Mouse (Mus musculus): ENCODE results near the gene Ccdc175. TPM values are rescaled to one million over a fixed set of nuclear protein-coding genes. Genes with fewer than 3 reads are reported as not detected.

The Ccdc175 gene
- polyA plus RNA-seq, 1 experiment from 2014 or later, result not detected

DNA sequence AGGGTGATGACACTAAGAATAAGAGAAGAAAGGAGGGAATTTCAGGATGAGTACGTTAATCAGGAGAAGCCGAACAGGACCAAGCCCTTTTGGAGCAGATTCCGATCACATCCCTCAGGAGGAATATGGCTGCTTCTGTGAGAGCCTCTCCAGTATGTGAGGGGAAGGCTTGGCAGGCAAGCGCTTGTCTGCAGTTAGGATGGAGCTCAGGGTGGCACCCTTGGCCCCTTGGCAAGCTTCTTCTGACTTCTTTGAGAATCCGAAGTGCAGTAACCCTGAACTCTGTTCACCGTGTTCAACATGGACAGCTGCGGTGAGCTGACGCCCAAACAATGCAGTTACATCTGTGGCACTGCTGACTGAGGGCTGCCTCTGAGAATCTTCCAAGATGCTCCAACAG, 87.9 kb downstream of the Ccdc175 start:
- no peaks in the 10 kb centered on the region for H3K27me3 ChIP-seq
- H3K36me3 ChIP-seq, result peaks cover 77% of the 10 kb centered on the region
- H3K4me3 ChIP-seq (replicated peaks), result no peak overlapping the region
- H3K9me3 ChIP-seq, result no peaks in the 10 kb centered on the region
- no peaks in the 10 kb centered on the region for H3K4me1 ChIP-seq (replicated peaks)
- no peak overlapping the region for H3K4me2 ChIP-seq
- ATAC-seq (ENCODE audit: insufficient number of reproducible peaks, insufficient read depth, low FRiP score, low TSS enrichment, low read depth), result no peak
- no peak overlapping the region for H3K9ac ChIP-seq (replicated peaks)
- 99% methylated on average over 8 of the region's 8 CpGs for WGBS
- H3K27ac ChIP-seq, result no peak overlapping the region

GRCm38 (mm10) chr12:72089802-72090201, 95.0 kb downstream of the Ccdc175 start:
- Histone ChIP-seq H3K4me3 (replicated peaks) (no peak overlapping the region), H3K9me3 (no peaks in the 10 kb centered on the region), H3K9ac (replicated peaks) (no peak overlapping the region), H3K27ac (no peak overlapping the region), H3K27me3 (no peaks in the 10 kb centered on the region), H3K4me1 (replicated peaks) (peaks cover 7% of the 10 kb centered on the region; the same call in 1 of the 2 replicates), H3K4me2 (no peak overlapping the region), H3K36me3 (peaks cover 48% of the 10 kb centered on the region)
- ATAC-seq (ENCODE audit: insufficient number of reproducible peaks, insufficient read depth, low FRiP score, low TSS enrichment, low read depth), result no peak
- 89% methylated on average over 4 of the region's 4 CpGs for WGBS

- Histone ChIP-seq H3K4me2 (peak overlapping the region; percentile 66), H3K36me3 (peaks cover 14% of the 10 kb centered on the region; the same call in 1 of the 2 replicates), H3K4me1 (replicated peaks) (peaks cover 22% of the 10 kb centered on the region), H3K27me3 (no peaks in the 10 kb centered on the region), H3K4me3 (replicated peaks) (peak overlapping the region; percentile 61), H3K27ac (peak overlapping the region; percentile 95), H3K9me3 (no peaks in the 10 kb centered on the region), H3K9ac (replicated peaks) (peak overlapping the region; percentile 72)
- no peak for ATAC-seq (ENCODE audit: insufficient number of reproducible peaks, insufficient read depth, low FRiP score, low TSS enrichment, low read depth)
- whole genome bisulfite sequencing, result 2% methylated on average over 18 of the region's 18 CpGs
Measured at GRCm38 (mm10) chr12:72086166-72086825, 98.5 kb downstream of the Ccdc175 start.

GRCm38 (mm10) chr12:72085329-72086165, 99.3 kb downstream of the Ccdc175 start, which contains the start of the genes L3hypdh and Jkamp:
L3hypdh (minus strand) TSS chr12:72085439.
Jkamp (plus strand) TSS chr12:72085589.
- peak within 1 kb of the TSS; percentile 81 for H3K9ac ChIP-seq (replicated peaks)
- H3K27ac ChIP-seq, result peak within 1 kb of the TSS; percentile 95
- 1% methylated on average over 60 of the region's 60 CpGs for WGBS
- peak within 1 kb of the TSS; percentile 61 for H3K4me3 ChIP-seq (replicated peaks)
- peak; percentile 95 for ATAC-seq (ENCODE audit: insufficient number of reproducible peaks, insufficient read depth, low FRiP score, low TSS enrichment, low read depth)
- H3K9me3 ChIP-seq, result no peaks in the 10 kb centered on the region
- peaks cover 22% of the 10 kb centered on the region for H3K4me1 ChIP-seq (replicated peaks)
- H3K27me3 ChIP-seq, result no peaks in the 10 kb centered on the region
- peaks cover 7% of the 10 kb centered on the region; the same call in 1 of the 2 replicates for H3K36me3 ChIP-seq
- H3K4me2 ChIP-seq, result peak within 1 kb of the TSS; percentile 86

DNA sequence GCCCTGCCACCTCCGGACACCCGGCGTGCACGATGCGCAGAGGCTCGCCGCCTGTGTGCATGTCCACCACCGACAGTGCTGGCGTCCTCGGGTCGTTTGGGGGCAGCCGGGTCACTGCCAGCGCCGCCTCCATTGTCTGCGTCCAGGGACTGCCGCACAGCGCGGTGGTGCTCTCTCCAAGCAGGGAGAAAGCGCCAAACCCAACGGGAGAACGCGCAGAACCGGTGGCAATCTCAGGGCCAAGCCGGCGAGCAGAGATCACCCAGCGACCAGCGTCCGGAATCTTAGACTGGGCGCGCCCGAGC, 99.9 kb downstream of the Ccdc175 start:
- H3K27me3 ChIP-seq, result no peaks in the 10 kb centered on the region
- H3K4me1 ChIP-seq (replicated peaks), result peaks cover 22% of the 10 kb centered on the region
- peak overlapping the region; percentile 80 for H3K27ac ChIP-seq
- peak; percentile 44 for ATAC-seq (ENCODE audit: insufficient number of reproducible peaks, insufficient read depth, low FRiP score, low TSS enrichment, low read depth)
- peaks cover 2% of the 10 kb centered on the region; the same call in 1 of the 2 replicates for H3K36me3 ChIP-seq
- no peaks in the 10 kb centered on the region for H3K9me3 ChIP-seq
- peak overlapping the region; percentile 61 for H3K4me3 ChIP-seq (replicated peaks)
- under 1% methylated on average over 31 of the region's 31 CpGs for WGBS
- H3K9ac ChIP-seq (replicated peaks), result peak overlapping the region; percentile 81
- H3K4me2 ChIP-seq, result peak overlapping the region; percentile 86

DNA sequence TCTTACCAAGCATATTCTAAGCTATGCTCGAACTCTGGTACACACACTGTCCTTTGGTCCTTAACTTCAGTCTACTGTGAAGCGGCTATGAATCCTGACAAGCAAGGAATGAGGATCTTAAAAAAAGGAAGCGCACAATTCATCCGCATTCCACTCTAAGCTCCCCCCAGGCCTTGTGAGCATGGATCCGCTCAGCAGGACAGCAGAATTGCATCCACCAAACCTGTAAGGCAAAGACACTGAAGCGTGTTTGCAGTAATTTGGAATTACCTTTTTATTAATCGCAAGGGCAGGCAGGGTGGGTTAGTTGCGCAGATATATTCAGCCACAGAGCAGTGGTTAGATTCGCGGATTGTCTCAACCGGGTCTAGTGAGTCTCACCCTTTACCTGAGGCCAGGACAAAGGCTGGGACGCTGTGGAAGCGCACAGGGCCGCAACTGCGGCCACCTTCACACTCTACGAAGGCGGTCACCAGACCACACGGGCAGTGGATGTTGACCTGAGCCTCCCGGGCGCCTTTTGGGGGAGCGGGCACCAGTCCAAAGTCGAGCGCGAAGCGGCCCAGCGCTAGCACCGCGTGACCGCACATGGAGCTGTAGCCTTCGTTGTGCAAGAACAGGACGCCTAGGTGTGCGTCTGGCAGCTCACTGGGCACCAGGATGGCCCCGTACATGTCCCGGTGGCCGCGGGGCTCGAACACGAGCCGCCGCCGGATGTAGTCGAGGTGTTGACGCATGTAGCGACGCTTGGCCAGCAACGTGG, 100.4 kb downstream of the Ccdc175 start:
- Histone ChIP-seq H3K27me3 (no peaks in the 10 kb centered on the region), H3K4me3 (replicated peaks) (peak overlapping the region; percentile 61), H3K4me1 (replicated peaks) (peaks cover 22% of the 10 kb centered on the region), H3K9me3 (no peaks in the 10 kb centered on the region), H3K27ac (peak overlapping the region; percentile 80), H3K9ac (replicated peaks) (peak overlapping the region; percentile 81), H3K36me3 (no peaks in the 10 kb centered on the region), H3K4me2 (peak overlapping the region; percentile 86)
- peak; percentile 5 for ATAC-seq (ENCODE audit: insufficient number of reproducible peaks, insufficient read depth, low FRiP score, low TSS enrichment, low read depth)
- 4% methylated on average over 46 of the region's 46 CpGs for WGBS

DNA sequence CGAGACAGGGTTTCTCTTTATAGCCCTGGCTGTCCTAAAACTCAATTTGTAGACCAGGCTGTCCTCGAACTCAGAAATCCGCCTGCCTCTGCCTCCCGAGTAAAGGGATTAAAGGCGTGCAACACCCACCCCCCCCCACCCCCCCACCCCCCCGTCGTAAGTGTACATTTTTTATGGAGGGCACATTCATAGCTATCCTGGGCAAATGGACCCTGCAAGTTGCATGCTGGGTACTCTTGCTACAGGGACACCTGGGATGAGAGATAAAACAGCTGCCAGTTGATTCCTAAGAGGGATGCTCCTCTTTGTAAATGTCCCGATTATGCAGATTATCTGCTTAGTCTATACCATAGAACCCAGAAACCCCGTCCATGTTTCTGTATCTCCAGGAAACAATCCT, 101.6 kb downstream of the Ccdc175 start:
- H3K36me3 ChIP-seq, result no peaks in the 10 kb centered on the region
- WGBS, result 76% methylated on average over 9 of the region's 9 CpGs
- H3K4me3 ChIP-seq (replicated peaks), result no peak overlapping the region
- H3K4me2 ChIP-seq, result no peak overlapping the region
- no peak overlapping the region for H3K9ac ChIP-seq (replicated peaks)
- ATAC-seq (ENCODE audit: insufficient number of reproducible peaks, insufficient read depth, low FRiP score, low TSS enrichment, low read depth), result no peak
- H3K9me3 ChIP-seq, result no peaks in the 10 kb centered on the region
- H3K4me1 ChIP-seq (replicated peaks), result peaks cover 22% of the 10 kb centered on the region
- H3K27ac ChIP-seq, result no peak overlapping the region
- H3K27me3 ChIP-seq, result no peaks in the 10 kb centered on the region

GRCm38 (mm10) chr12:72082370-72082769, 102.5 kb downstream of the Ccdc175 start:
- 21% methylated on average over 18 of the region's 18 CpGs for WGBS

DNA sequence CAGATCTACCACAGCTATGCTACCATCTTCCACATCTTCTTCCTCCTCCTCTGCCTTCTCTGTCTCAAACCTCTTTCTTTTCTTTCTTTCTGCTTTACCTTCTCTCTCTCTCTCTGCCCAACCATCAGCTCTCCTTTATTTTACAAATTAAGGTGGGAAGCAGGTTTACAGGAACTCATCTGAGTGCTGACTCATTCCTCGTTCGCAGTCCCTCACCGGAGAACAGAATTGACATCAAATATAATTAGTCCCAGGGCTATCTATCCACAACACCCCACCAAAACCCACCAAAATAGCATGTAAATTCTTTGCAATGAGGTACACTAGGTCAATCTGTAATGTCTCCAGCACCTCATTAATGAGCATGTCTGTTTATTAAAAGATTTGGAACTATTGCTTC, 102.9 kb downstream of the Ccdc175 start:
- Histone ChIP-seq H3K36me3 (no peaks in the 10 kb centered on the region), H3K9me3 (no peaks in the 10 kb centered on the region), H3K9ac (replicated peaks) (no peak overlapping the region), H3K27me3 (no peaks in the 10 kb centered on the region), H3K4me3 (replicated peaks) (no peak overlapping the region), H3K4me2 (peak overlapping the region; percentile 44; the same call in 1 of the 2 replicates), H3K4me1 (replicated peaks) (peaks cover 17% of the 10 kb centered on the region), H3K27ac (no peak overlapping the region)
- WGBS, result 74% methylated on average over 3 of the region's 3 CpGs
- no peak for ATAC-seq (ENCODE audit: insufficient number of reproducible peaks, insufficient read depth, low FRiP score, low TSS enrichment, low read depth)

More at GRCm38 (mm10) chr12:72082370-72082769, 102.5 kb downstream of the Ccdc175 start:
- Histone ChIP-seq H3K9ac (replicated peaks) (no peak overlapping the region), H3K4me2 (peak overlapping the region; percentile 44), H3K36me3 (no peaks in the 10 kb centered on the region), H3K9me3 (no peaks in the 10 kb centered on the region), H3K27ac (no peak overlapping the region), H3K4me1 (replicated peaks) (peaks cover 17% of the 10 kb centered on the region), H3K4me3 (replicated peaks) (no peak overlapping the region), H3K27me3 (no peaks in the 10 kb centered on the region)
- no peak for ATAC-seq (ENCODE audit: insufficient number of reproducible peaks, insufficient read depth, low FRiP score, low TSS enrichment, low read depth)

DNA sequence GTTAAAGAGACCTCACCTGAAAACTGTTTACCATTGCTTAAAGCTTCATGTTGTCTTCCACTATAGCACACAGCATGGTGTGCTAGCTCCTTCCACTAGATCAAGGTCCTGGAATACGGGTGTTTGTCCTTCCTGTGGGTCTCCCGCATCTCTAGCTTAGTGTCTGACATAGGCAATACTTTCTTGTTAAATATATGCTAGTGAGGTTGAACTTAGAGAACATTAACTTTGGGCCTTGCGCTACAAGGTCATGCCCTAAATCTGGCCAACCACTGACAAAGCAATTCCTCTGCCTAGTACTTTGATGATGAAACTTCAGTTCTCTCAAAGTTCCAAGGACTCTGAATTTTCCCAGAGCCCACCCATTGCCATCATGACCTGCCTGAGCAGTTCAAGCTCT, 106.6 kb downstream of the Ccdc175 start:
- no peaks in the 10 kb centered on the region for H3K27me3 ChIP-seq
- peaks cover 5% of the 10 kb centered on the region; the same call in 1 of the 2 replicates for H3K36me3 ChIP-seq
- no peak overlapping the region for H3K4me2 ChIP-seq
- peaks cover 11% of the 10 kb centered on the region for H3K4me1 ChIP-seq (replicated peaks)
- 81% methylated on average over 3 of the region's 3 CpGs for WGBS
- no peaks in the 10 kb centered on the region for H3K9me3 ChIP-seq
- H3K4me3 ChIP-seq (replicated peaks), result no peak overlapping the region
- H3K9ac ChIP-seq (replicated peaks), result no peak overlapping the region
- H3K27ac ChIP-seq, result no peak overlapping the region
- no peak for ATAC-seq (ENCODE audit: insufficient number of reproducible peaks, insufficient read depth, low FRiP score, low TSS enrichment, low read depth)

Measured in limb, embryonic 12.5 days (tissue).